Mouse (Mus musculus) embryonic facial prominence, embryonic 14.5 days (tissue): ENCODE results near the gene Gabra6. TPM values are rescaled to one million over a fixed set of nuclear protein-coding genes. Genes with fewer than 3 reads are reported as not detected.

Experiments
- ATAC-seq: fragments of 200-750 bp; cut with Nextera tagmentation; 2 replicates; pipeline ENCODE4 v1.8.0; 2017; ENCODE audit warnings: low read depth, moderate number of reproducible peaks, moderate TSS enrichment
- DNase-seq: peaks from one replicate; pipeline ENCODE4 v3.0.0-alpha.2; 2015; ENCODE audit warnings: low spot score
- H3K27ac ChIP-seq: fragments of 300-500 bp; sonication (generic); replicated peaks from 2 replicates; pipeline ENCODE4 v1.5.1; 2014; ENCODE audit warnings: low read depth, mild to moderate bottlenecking, low read length, moderate library complexity
- H3K27me3 ChIP-seq: fragments of 300-500 bp; sonication (generic); replicated peaks from 2 replicates; pipeline ENCODE4 v1.6.1; 2014; ENCODE audit warnings: low read length; ENCODE audit not compliant: control insufficient read depth, insufficient read depth
- H3K36me3 ChIP-seq: fragments of 300-500 bp; sonication (generic); 2 replicates; pipeline ENCODE4 v1.6.1; 2014; ENCODE audit warnings: low read length, mixed read lengths; ENCODE audit not compliant: control insufficient read depth, insufficient read depth
- H3K4me1 ChIP-seq: fragments of 300-500 bp; sonication (generic); 2 replicates; pipeline ENCODE4 v1.6.1; 2014; ENCODE audit warnings: antibody characterized with exemption, low read length; ENCODE audit not compliant: control insufficient read depth, insufficient read depth
- H3K4me2 ChIP-seq: fragments of 300-500 bp; sonication (generic); 2 replicates; pipeline ENCODE4 v1.6.1; 2014; ENCODE audit warnings: low read depth, mild to moderate bottlenecking, low read length, moderate library complexity, mixed read lengths
- H3K4me3 ChIP-seq: fragments of 300-500 bp; sonication (generic); 2 replicates; pipeline ENCODE4 v1.5.1; 2014; ENCODE audit warnings: low read depth, mild to moderate bottlenecking, low read length
- H3K9ac ChIP-seq: fragments of 300-500 bp; sonication (generic); 2 replicates; pipeline ENCODE4 v1.6.1; 2014; ENCODE audit warnings: low read depth, mild to moderate bottlenecking, low read length, moderate library complexity, mixed read lengths
- H3K9me3 ChIP-seq: fragments of 300-500 bp; sonication (generic); 2 replicates; pipeline ENCODE4 v1.6.1; 2016; ENCODE audit warnings: low read length; ENCODE audit not compliant: control insufficient read depth
- WGBS: fragments of 180-500 bp; shearing (Covaris S2); extraction: QIAGEN DNeasy Blood & Tissue Kit; methylation state at CpG from one replicate; pipeline ENCODE4 v1.1.7; 2014; 5-methylcytosine and 5-hydroxymethylcytosine counted together
- polyA plus RNA-seq: library from polyadenylated mRNA; unstranded; fragments of >200 nt; fragmentation: Nextera tagmentation; extraction: Ambion mirVana; gene quantifications from 2 replicates; pipeline ENCODE4 v1.2.1, GENCODE M21; 2014

The Gabra6 gene
- polyA plus RNA-seq, 1 experiment from 2014 or later, result not detected

DNA sequence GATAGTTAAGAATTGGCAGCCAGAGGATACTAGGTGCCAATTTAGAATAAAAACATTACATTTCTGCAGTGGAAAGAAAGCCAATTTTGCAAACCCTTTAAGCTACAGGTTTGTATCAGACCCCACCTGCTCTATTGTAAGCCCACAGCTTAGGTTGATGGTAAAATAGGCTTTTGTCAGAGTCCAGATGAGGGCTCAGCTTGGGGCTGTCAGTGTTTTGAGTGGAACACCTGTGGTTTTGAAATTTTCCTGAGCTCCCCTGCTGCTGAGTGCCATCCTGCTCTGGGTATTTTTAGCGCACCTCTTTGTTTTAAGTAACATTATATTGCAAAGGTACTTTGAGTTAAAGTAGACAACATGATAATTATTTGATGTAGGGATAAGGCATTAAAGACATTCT is 10.0 kb downstream of the Gabra6 start:
- H3K27me3 ChIP-seq, result no peaks in the 10 kb centered on the region
- DNase-seq, result no peak
- no peak overlapping the region for H3K9ac ChIP-seq
- H3K4me3 ChIP-seq, result no peak overlapping the region
- H3K4me2 ChIP-seq, result no peak overlapping the region
- no peaks in the 10 kb centered on the region for H3K36me3 ChIP-seq
- 54% methylated on average over 1 of the region's 1 CpGs for WGBS
- no peaks in the 10 kb centered on the region for H3K4me1 ChIP-seq
- H3K9me3 ChIP-seq, result no peaks in the 10 kb centered on the region
- ATAC-seq, result no peak
- H3K27ac ChIP-seq, result no peak overlapping the region

DNA sequence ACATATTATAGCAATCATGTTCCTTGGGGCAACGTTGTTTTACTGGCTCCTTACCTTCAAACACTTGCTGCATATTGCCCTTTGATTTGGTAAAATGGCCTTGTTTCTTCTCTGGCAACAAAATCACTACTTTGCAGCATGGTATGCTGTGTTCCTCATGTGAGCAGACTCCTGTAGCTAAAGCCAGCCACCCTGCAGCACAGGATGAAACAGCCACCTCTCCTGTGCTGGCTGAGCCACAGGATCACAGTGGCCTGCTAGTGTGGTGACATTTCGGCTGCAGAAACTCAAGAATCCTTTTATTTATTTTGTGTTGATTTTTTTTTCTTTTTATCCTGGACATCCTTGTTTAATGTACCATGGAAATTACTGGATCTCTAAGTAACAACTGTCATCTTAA is 11.8 kb downstream of the Gabra6 start:
- Histone ChIP-seq H3K27me3 (no peaks in the 10 kb centered on the region), H3K4me1 (no peaks in the 10 kb centered on the region), H3K4me2 (no peak overlapping the region), H3K9ac (no peak overlapping the region), H3K36me3 (no peaks in the 10 kb centered on the region), H3K9me3 (no peaks in the 10 kb centered on the region), H3K27ac (no peak overlapping the region), H3K4me3 (no peak overlapping the region)
- ATAC-seq (no peak), DNase-seq (no peak)
- 83% methylated on average over 2 of the region's 2 CpGs for WGBS

DNA sequence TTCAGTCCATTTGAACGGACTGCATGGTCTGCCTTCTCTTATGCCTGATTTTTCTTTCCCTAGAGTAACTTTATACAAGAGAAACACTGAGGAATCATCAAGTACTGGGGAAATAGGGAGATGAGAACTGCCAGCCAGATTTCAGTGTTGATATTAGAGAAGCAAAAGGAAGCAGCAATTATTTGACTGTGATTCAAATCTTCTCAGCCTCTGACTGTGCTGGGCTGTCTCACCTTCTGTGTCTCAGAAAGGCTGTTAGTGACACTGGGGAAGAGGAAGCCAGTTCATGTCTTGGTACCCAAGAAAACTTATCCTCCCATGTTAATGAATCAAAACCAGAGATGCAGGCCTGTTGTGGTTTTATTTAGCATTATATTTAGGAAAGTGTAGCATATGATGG is 14.8 kb downstream of the Gabra6 start:
- H3K9ac ChIP-seq, result no peak overlapping the region
- DNase-seq (no peak), ATAC-seq (no peak)
- H3K27me3 ChIP-seq, result no peaks in the 10 kb centered on the region
- no peaks in the 10 kb centered on the region for H3K4me1 ChIP-seq
- no peaks in the 10 kb centered on the region for H3K9me3 ChIP-seq
- no peak overlapping the region for H3K4me3 ChIP-seq
- H3K4me2 ChIP-seq, result no peak overlapping the region
- WGBS, result 79% methylated on average over 1 of the region's 1 CpGs
- no peak overlapping the region for H3K27ac ChIP-seq
- no peaks in the 10 kb centered on the region for H3K36me3 ChIP-seq

DNA sequence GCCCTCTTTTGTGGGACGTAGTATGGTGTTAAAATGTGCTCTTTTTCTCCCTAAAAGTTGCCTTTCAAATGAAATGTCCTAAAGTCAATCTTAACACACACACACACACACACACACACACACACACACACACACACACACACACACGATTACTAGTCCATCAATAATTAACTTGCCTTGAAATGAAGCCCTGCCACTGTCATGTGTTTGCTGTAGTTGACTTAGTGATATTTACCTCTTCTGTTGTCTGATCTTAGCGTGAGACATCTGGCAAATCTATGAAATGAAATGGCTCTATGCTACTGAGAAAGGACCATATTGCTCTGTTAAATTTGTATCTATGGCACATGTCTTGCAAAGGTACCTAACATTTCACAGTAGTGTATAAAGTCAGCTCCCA is 61.9 kb downstream of the Gabra6 start:
- Histone ChIP-seq H3K4me1 (no peaks in the 10 kb centered on the region), H3K9ac (no peak overlapping the region), H3K36me3 (no peaks in the 10 kb centered on the region), H3K27ac (no peak overlapping the region), H3K4me2 (no peak overlapping the region), H3K4me3 (no peak overlapping the region), H3K27me3 (no peaks in the 10 kb centered on the region), H3K9me3 (no peaks in the 10 kb centered on the region)
- no peak for DNase-seq
- WGBS, result 85% methylated on average over 3 of the region's 3 CpGs
- ATAC-seq, result no peak

Other genes with a start within 250 kb of the Gabra6 start
- gene Gabra1, start 138.1 kb downstream of the Gabra6 start, polyA plus RNA-seq, result 4.2 and 7.5 TPM in 2 replicates
- gene Gabrb2, start 98.7 kb upstream of the Gabra6 start, polyA plus RNA-seq, result 1.6 TPM in 2 replicates